Mouse (Mus musculus): Measurements from ENCODE around the gene Gpr162.
"Not testable (repeated sequence)": the region's sequence is repeated elsewhere in the genome, so short reads cannot be mapped to it uniquely, and the experiment has no call there.

Gene Gpr162

GRCm38 (mm10) chr6:124836411-124836810, 27.4 kb downstream of the Gpr162 start:
- no peak for DNase-seq (ENCODE audit: low read depth, low spot score)

- no peak for DNase-seq (ENCODE audit: low read depth, low spot score)
Measured at GRCm38 (mm10) chr6:124835531-124835930, 28.3 kb downstream of the Gpr162 start.

DNA sequence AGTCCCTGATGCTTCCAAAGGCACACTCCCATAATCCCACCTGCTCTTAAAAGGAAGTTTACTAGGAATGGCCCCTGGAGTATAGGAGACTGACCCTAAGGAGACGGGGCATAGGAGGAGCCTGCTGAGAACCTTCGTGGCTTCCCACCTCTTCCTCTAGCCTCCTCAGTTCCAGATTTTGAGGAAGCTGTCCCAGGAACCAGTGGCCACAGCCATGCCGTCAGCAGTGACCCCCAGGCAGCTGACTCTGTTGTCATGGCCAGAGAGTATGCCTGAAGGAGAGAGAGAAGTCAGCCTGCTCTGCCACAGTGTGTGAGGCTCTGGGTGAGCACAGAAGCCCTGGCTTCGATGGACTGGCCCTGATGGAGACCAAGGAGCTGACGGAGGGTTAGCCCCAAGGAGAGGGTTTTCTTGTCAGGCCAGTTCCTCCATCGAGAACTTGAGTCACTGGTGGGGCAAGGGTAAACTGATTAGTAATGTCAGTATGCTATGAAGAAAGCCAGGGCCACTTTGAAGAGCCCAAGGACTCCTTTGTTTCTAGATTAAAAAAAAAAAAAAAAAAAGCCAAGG, 29.2 kb downstream of the Gpr162 start:
- no peak for DNase-seq (ENCODE audit: low read depth, low spot score)

GRCm38 (mm10) chr6:124831649-124832048, 32.1 kb downstream of the Gpr162 start:
- no peak for DNase-seq (ENCODE audit: low read depth, low spot score)

GRCm38 (mm10) chr6:124831199-124831598, 32.6 kb downstream of the Gpr162 start:
- not testable (repeated sequence) for DNase-seq (ENCODE audit: low read depth, low spot score)

GRCm38 (mm10) chr6:124829799-124830700, 33.7 kb downstream of the Gpr162 start:
- peak; percentile 97 for DNase-seq (ENCODE audit: low read depth, low spot score)

DNA sequence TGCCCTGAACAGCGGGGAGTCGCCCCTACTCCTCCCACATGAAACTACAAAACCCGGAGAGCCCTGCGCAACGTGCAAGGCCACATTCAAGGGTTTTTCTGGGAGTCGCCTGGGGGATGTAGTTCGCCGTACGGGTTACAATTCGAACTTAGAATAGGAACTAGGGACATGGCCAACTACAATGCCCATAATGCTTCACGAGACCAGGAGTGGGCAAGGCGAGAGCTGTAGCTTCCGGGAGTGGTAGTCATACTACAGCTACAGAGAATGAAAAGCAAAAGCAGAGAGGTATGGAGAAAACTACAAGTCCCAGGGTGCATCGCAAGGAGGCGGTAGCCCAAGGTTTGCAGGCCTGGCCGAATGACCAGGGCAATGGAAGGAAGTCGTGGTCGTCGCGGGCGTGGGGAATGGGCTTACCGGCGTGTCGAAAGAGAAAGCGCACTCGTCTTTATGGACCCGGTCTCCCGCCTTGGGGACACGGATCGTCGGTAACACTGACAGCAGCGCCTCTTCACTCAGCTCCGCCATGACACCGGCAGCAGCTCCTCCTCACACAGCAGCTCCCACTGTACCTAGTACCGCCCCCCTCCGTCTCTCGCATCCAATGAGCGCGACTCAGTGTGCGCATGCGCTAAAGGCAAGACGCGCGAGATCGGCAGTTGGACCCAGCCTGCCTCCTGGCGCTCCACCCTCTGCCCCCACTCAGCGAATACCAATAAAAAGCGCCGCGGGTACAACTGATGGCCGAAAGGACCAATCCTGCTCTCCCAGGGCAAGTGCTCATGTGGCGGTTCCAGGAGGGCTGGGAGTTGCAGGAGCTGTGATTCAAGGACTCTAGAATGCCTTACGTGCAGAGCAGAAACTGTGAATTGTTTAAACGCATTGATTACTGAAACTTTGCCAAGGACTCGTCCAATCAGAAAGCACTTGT, 34.6 kb downstream of the Gpr162 start, which contains the start of the genes Usp5 and Cdca3:
Gene Usp5 (minus strand): TSS at position 617 of the 931 bp plus-strand sequence.
Gene Cdca3 (plus strand): TSS at position 680 of the 931 bp plus-strand sequence.
- peak; percentile 100 for DNase-seq (ENCODE audit: low read depth, low spot score)

DNA sequence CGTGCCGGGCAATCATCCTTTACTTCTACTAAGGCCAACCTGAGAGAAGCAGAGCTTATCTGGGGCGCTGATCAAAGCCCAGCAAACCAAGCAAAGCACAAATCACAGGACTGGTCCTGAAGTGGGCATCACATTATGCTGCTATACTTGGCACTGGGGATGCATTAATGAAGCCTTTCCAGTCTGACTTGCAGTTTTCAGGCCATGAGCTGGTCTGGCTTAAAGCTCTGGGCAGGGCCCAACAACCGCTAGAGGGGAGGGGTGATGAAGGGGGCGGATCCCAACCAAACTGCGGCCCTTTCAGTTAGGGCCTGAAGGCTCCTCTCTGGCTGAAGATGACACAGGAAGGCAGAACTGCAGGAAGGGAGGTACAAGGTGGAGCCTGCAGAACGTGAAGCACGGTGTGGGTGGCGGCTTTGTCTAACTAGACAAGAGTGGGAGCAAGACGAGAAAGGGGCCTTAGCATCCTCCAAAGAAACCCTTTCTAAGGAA, 35.6 kb downstream of the Gpr162 start:
- DNase-seq (ENCODE audit: low read depth, low spot score) = no peak

DNA sequence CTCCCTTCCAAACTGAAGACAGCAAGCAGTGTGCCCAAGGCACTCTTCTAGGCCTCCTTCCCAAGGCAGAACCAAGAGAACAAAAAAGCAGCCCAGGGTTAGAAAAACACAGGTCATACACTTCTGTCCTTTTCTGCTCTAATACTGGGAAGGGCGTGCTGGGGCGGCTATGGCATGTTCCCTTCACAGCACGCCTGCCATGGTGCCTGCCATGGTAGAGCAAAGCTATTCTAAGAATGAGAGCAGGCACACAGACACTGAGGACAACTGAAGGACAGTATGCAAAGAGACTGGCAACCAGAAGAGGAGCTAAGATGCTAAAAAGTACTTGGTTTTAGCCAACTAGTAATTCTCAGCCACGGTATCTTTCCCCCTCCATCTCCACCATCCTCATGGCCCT, 41.7 kb downstream of the Gpr162 start:
- DNase-seq (ENCODE audit: low read depth, low spot score) = no peak

DNA sequence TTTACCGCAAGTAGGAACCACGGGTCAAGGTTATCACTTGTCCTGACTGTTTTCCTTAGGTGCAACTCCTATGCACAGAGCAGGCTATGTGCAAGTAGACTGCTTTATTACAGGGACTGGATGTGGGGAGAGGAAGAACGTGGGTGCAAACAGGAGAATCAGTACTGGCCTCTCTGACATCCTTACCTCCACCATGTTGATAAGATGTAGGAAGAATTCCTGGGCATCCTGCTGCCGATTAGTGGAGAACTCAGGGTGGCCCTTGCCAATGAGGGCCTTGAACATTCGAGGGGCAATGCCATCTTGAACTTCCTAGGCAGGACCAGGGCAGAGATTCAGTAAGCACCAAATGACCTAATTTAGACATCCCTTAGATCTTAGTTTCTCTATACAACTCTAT, 42.9 kb downstream of the Gpr162 start:
- no peak for DNase-seq (ENCODE audit: low read depth, low spot score)

GRCm38 (mm10) chr6:124817971-124818370, 45.8 kb downstream of the Gpr162 start:
- no peak for DNase-seq (ENCODE audit: low read depth, low spot score)

- DNase-seq (ENCODE audit: low read depth, low spot score) = no peak
Measured at GRCm38 (mm10) chr6:124817563-124817962, 46.2 kb downstream of the Gpr162 start.

DNA sequence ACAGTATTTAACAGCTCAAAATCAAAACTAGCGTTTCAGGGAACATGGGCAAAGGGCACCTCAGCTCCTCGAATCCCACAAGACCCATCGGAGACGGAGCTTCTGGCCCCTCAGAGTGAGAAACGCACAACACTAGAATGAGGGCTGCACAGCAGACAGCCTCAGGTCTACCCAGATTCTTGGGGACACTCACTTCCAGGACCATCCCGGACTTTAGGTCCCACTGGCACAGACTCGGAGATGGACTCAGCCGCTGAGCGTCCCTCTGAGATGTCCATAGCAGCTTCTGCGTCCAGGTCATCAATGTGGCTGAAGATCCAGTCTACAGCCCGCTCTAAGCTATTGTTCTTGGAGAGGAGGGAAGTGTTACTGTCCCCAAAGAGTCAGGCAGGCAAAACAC, 46.7 kb downstream of the Gpr162 start:
- no peak for DNase-seq (ENCODE audit: low read depth, low spot score)

- no peak for DNase-seq (ENCODE audit: low read depth, low spot score)
Measured at GRCm38 (mm10) chr6:124816611-124817010, 47.2 kb downstream of the Gpr162 start.

- no peak for DNase-seq (ENCODE audit: low read depth, low spot score)
Measured at GRCm38 (mm10) chr6:124814858-124815774, 48.7 kb downstream of the Gpr162 start.

DNA sequence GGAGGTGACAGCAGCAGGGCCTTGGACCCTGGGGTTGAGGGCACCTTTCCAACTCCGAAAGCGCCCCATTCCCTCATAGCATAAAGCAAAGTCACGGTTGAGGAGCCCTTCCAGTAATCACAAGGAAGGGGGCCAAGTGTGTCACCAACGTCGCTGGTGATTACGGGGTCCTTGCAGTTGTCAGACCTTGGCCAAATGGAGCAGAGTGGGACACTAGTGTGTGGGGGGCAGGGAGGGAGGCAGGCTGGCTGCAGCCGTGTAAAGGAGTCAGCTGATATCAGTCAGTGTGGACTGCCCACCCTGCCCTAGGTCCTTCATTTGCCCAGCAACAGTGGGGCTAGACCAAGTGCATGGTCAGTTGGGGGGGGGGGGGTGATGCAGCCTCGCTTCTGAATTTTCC, 49.3 kb downstream of the Gpr162 start:
- no peak for DNase-seq (ENCODE audit: low read depth, low spot score)

- DNase-seq (ENCODE audit: low read depth, low spot score) = peak; percentile 84
Measured at GRCm38 (mm10) chr6:124813933-124814332, 49.9 kb downstream of the Gpr162 start, which contains the start of gene Tpi1. Gene Tpi1 (minus strand): TSS chr6:124814296.

DNA sequence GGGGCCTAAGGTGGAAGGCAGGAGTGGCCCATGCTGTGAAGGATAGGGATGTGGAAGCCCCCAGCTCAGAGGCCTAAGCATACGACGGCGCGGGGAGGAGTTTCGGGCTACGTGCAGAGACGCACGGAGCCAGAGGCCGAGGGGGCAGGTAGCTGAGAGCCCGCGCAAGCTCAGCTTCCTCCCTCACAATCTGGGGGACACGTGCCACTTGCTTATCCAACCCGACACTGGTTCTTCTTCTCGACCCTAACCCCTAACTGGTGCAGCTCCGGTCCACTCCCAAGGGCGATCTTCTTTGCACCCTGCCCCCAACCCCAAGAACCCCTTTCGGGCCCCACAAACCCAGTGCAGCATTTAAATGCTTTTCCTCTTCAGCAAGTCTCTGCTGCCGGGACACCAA, 50.3 kb downstream of the Gpr162 start:
- peak; percentile 65 for DNase-seq (ENCODE audit: low read depth, low spot score)

DNA sequence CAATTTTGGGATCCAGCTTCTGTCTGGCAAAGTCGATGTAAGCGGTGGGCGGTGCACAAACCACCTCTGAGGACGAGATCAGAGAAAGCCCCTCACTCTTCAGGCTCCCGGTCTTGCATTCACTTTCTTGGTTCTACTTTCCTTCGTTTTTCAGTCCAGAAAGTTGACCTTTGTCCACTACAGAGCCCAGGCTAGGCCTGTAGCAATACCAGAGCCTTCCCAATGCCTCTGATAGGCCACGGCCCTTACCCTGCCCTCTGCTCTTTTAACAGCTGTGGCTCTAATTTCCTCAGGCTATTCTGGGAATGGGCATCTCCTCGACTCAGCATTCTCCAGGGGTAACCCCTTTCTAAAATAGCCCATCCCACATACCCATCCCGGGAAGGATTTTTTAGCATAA, 50.9 kb downstream of the Gpr162 start:
- no peak for DNase-seq (ENCODE audit: low read depth, low spot score)
